Mouse (Mus musculus) embryonic facial prominence, embryonic 10.5 days (tissue): ENCODE results near the gene Slc7a9. TPM values are rescaled to one million over a fixed set of nuclear protein-coding genes. Genes with fewer than 3 reads are reported as not detected.
A peak's percentile ranks its signal among the peaks of the same experiment; 100 is the strongest.

Source experiments
- DNase-seq: peaks from one replicate; pipeline ENCODE4 v3.0.0-alpha.2; 2017; ENCODE audit warnings: low spot score
- H3K27ac ChIP-seq: fragments of 300-500 bp; sonication (generic); replicated peaks from 2 replicates; pipeline ENCODE4 v1.5.1; 2016; ENCODE audit warnings: mild to moderate bottlenecking
- H3K27me3 ChIP-seq: fragments of 300-500 bp; sonication (generic); replicated peaks from 2 replicates; pipeline ENCODE4 v1.6.1; 2016; ENCODE audit warnings: low read depth, mild to moderate bottlenecking; ENCODE audit not compliant: poor library complexity, severe bottlenecking
- H3K36me3 ChIP-seq: fragments of 300-500 bp; sonication (generic); replicated peaks from 2 replicates; pipeline ENCODE4 v1.6.1; 2016; ENCODE audit warnings: mild to moderate bottlenecking, moderate library complexity
- H3K4me1 ChIP-seq: fragments of 300-500 bp; sonication (generic); 2 replicates; pipeline ENCODE4 v1.6.1; 2016
- H3K4me3 ChIP-seq: fragments of 300-500 bp; sonication (generic); 2 replicates; pipeline ENCODE4 v1.5.1; 2016; ENCODE audit warnings: mild to moderate bottlenecking, moderate library complexity
- H3K9me3 ChIP-seq: fragments of 300-500 bp; sonication (generic); 2 replicates; pipeline ENCODE4 v1.6.1; 2016; ENCODE audit warnings: mild to moderate bottlenecking
- WGBS: fragments of 180-500 bp; shearing (Covaris S2); methylation state at CpG from one replicate; pipeline ENCODE4 v1.1.7; 2016; 5-methylcytosine and 5-hydroxymethylcytosine counted together
- polyA plus RNA-seq: library from polyadenylated mRNA; unstranded; fragments of >200 nt; fragmentation: Nextera tagmentation; extraction: Ambion mirVana; gene quantifications from 2 replicates; pipeline ENCODE4 v1.2.1, GENCODE M21; 2016

The Slc7a9 gene
- 0.17 and 0.29 TPM in 2 replicates for polyA plus RNA-seq

- Histone ChIP-seq H3K4me3 (no peak within 1 kb of the TSS), H3K9me3 (no peaks in the 10 kb centered on the region), H3K27me3 (no peaks in the 10 kb centered on the region), H3K36me3 (no peaks in the 10 kb centered on the region), H3K27ac (peak within 1 kb of the TSS; percentile 54), H3K4me1 (peaks cover 20% of the 10 kb centered on the region)
- WGBS = 26% methylated on average over 15 of the region's 15 CpGs
- DNase-seq = peak; percentile 28
These were observed at the start of gene Slc7a9 for GRCm38 (mm10) chr7:35447996-35448846. Gene Slc7a9 (plus strand): TSS chr7:35448796.

- WGBS = 89% methylated on average over 4 of the region's 4 CpGs
- DNase-seq = no peak
- no peaks in the 10 kb centered on the region for H3K27me3 ChIP-seq
- no peaks in the 10 kb centered on the region for H3K9me3 ChIP-seq
- no peak overlapping the region for H3K27ac ChIP-seq
- peaks cover 83% of the 10 kb centered on the region for H3K36me3 ChIP-seq
- peaks cover 12% of the 10 kb centered on the region for H3K4me1 ChIP-seq
- H3K4me3 ChIP-seq = no peak overlapping the region
These were observed 47.4 kb upstream of the Slc7a9 start for GRCm38 (mm10) chr7:35401169-35401568.

GRCm38 (mm10) chr7:35415226-35415625 lies 33.4 kb upstream of the Slc7a9 start:
- Histone ChIP-seq H3K36me3 (peaks cover 95% of the 10 kb centered on the region), H3K27me3 (no peaks in the 10 kb centered on the region), H3K4me1 (peaks cover 4% of the 10 kb centered on the region), H3K4me3 (no peak overlapping the region), H3K9me3 (no peaks in the 10 kb centered on the region), H3K27ac (peak overlapping the region; percentile 35)
- no peak for DNase-seq
- 73% methylated on average over 5 of the region's 5 CpGs for WGBS

- Histone ChIP-seq H3K27ac (no peak overlapping the region), H3K9me3 (no peaks in the 10 kb centered on the region), H3K4me1 (peaks cover 4% of the 10 kb centered on the region), H3K36me3 (peaks cover 95% of the 10 kb centered on the region), H3K4me3 (no peak overlapping the region), H3K27me3 (no peaks in the 10 kb centered on the region)
- DNase-seq = no peak
- 86% methylated on average over 9 of the region's 9 CpGs for WGBS
These were observed 32.6 kb upstream of the Slc7a9 start for GRCm38 (mm10) chr7:35415801-35416653.

GRCm38 (mm10) chr7:35416654-35416948 lies 32.0 kb upstream of the Slc7a9 start:
- Histone ChIP-seq H3K27me3 (no peaks in the 10 kb centered on the region), H3K36me3 (peaks cover 95% of the 10 kb centered on the region), H3K4me3 (no peak overlapping the region), H3K9me3 (no peaks in the 10 kb centered on the region), H3K27ac (no peak overlapping the region), H3K4me1 (peaks cover 4% of the 10 kb centered on the region)
- no peak for DNase-seq
- 91% methylated on average over 5 of the region's 5 CpGs for WGBS

GRCm38 (mm10) chr7:35423071-35423470 lies 25.5 kb upstream of the Slc7a9 start:
- H3K36me3 ChIP-seq = peaks cover 93% of the 10 kb centered on the region
- H3K4me1 ChIP-seq = no peaks in the 10 kb centered on the region
- no peaks in the 10 kb centered on the region for H3K9me3 ChIP-seq
- no peak for DNase-seq
- WGBS = 91% methylated on average over 10 of the region's 10 CpGs
- H3K4me3 ChIP-seq = no peak overlapping the region
- H3K27me3 ChIP-seq = no peaks in the 10 kb centered on the region
- no peak overlapping the region for H3K27ac ChIP-seq

GRCm38 (mm10) chr7:35428146-35428545 lies 20.4 kb upstream of the Slc7a9 start:
- Histone ChIP-seq H3K4me1 (no peaks in the 10 kb centered on the region), H3K9me3 (no peaks in the 10 kb centered on the region), H3K27me3 (no peaks in the 10 kb centered on the region), H3K36me3 (peaks cover 91% of the 10 kb centered on the region), H3K27ac (no peak overlapping the region), H3K4me3 (no peak overlapping the region)
- 94% methylated on average over 10 of the region's 10 CpGs for WGBS
- DNase-seq = no peak

- H3K36me3 ChIP-seq = peaks cover 95% of the 10 kb centered on the region
- WGBS = 83% methylated on average over 9 of the region's 9 CpGs
- no peak overlapping the region for H3K4me3 ChIP-seq
- no peaks in the 10 kb centered on the region for H3K9me3 ChIP-seq
- no peaks in the 10 kb centered on the region for H3K4me1 ChIP-seq
- H3K27ac ChIP-seq = no peak overlapping the region
- no peak for DNase-seq
- H3K27me3 ChIP-seq = no peaks in the 10 kb centered on the region
These were observed 13.3 kb upstream of the Slc7a9 start for GRCm38 (mm10) chr7:35435266-35435665.

- no peak overlapping the region for H3K4me3 ChIP-seq
- no peak overlapping the region for H3K27ac ChIP-seq
- H3K9me3 ChIP-seq = no peaks in the 10 kb centered on the region
- peaks cover 20% of the 10 kb centered on the region for H3K4me1 ChIP-seq
- no peaks in the 10 kb centered on the region for H3K27me3 ChIP-seq
- DNase-seq = peak; percentile 16
- 26% methylated on average over 4 of the region's 4 CpGs for WGBS
- no peaks in the 10 kb centered on the region for H3K36me3 ChIP-seq
These were observed 1.1 kb upstream of the Slc7a9 start for GRCm38 (mm10) chr7:35447501-35447900.

- Histone ChIP-seq H3K27me3 (no peaks in the 10 kb centered on the region), H3K4me1 (peaks cover 20% of the 10 kb centered on the region), H3K27ac (no peak overlapping the region), H3K36me3 (no peaks in the 10 kb centered on the region), H3K9me3 (no peaks in the 10 kb centered on the region), H3K4me3 (no peak overlapping the region)
- 72% methylated on average over 7 of the region's 7 CpGs for WGBS
- no peak for DNase-seq
These were observed 271 bp downstream of the Slc7a9 start for GRCm38 (mm10) chr7:35448867-35449266.

GRCm38 (mm10) chr7:35456091-35456814 lies 7.7 kb downstream of the Slc7a9 start:
- 79% methylated on average over 4 of the region's 4 CpGs for WGBS

GRCm38 (mm10) chr7:35460971-35461370 lies 12.4 kb downstream of the Slc7a9 start:
- H3K9me3 ChIP-seq = no peaks in the 10 kb centered on the region
- no peaks in the 10 kb centered on the region for H3K27me3 ChIP-seq
- H3K36me3 ChIP-seq = no peaks in the 10 kb centered on the region
- H3K4me1 ChIP-seq = no peaks in the 10 kb centered on the region
- H3K4me3 ChIP-seq = no peak overlapping the region
- WGBS = 85% methylated on average over 4 of the region's 4 CpGs
- no peak for DNase-seq
- no peak overlapping the region for H3K27ac ChIP-seq

More at GRCm38 (mm10) chr7:35456091-35456814, 7.7 kb downstream of the Slc7a9 start:
- Histone ChIP-seq H3K27me3 (no peaks in the 10 kb centered on the region), H3K4me1 (no peaks in the 10 kb centered on the region), H3K36me3 (no peaks in the 10 kb centered on the region), H3K4me3 (no peak overlapping the region), H3K9me3 (no peaks in the 10 kb centered on the region), H3K27ac (no peak overlapping the region)
- no peak for DNase-seq
